Mouse (Mus musculus) megakaryocyte, embryonic 14.5 days (primary cell): ENCODE measurements around the gene Mfap4.

Experiments used
- FLI1 ChIP-seq: IDR thresholded peaks from 2 replicates; pipeline ENCODE4 v1.6.1; 2012; ENCODE audit warnings: low read length, inconsistent platforms, mixed read lengths
- GATA1 ChIP-seq: IDR thresholded peaks from 3 replicates; pipeline ENCODE4 v1.6.1; 2012; ENCODE audit warnings: mixed read lengths, low read length, inconsistent platforms, borderline replicate concordance

- TF ChIP-seq GATA1: no peak
- no peak for TF ChIP-seq FLI1
These were observed 1.4 kb downstream of the Mfap4 start for GRCm38 (mm10) chr11:61486458-61487219.
